Mouse (Mus musculus) lung, adult 18-20 months (tissue): ENCODE results near the gene Leng9.

Experiments used
- DNase-seq, 2 experiments: peaks; one replicate each; pipeline ENCODE4 v3.0.0; 2022; ENCODE audit warnings: mixed read lengths in 2 of 2

The Leng9 gene

GRCm38 (mm10) chr7:4122783-4123182, 27.4 kb downstream of the Leng9 start:
- no peak for DNase-seq

- DNase-seq, result no peak
Measured at GRCm38 (mm10) chr7:4122076-4122768, 28.0 kb downstream of the Leng9 start.

DNA sequence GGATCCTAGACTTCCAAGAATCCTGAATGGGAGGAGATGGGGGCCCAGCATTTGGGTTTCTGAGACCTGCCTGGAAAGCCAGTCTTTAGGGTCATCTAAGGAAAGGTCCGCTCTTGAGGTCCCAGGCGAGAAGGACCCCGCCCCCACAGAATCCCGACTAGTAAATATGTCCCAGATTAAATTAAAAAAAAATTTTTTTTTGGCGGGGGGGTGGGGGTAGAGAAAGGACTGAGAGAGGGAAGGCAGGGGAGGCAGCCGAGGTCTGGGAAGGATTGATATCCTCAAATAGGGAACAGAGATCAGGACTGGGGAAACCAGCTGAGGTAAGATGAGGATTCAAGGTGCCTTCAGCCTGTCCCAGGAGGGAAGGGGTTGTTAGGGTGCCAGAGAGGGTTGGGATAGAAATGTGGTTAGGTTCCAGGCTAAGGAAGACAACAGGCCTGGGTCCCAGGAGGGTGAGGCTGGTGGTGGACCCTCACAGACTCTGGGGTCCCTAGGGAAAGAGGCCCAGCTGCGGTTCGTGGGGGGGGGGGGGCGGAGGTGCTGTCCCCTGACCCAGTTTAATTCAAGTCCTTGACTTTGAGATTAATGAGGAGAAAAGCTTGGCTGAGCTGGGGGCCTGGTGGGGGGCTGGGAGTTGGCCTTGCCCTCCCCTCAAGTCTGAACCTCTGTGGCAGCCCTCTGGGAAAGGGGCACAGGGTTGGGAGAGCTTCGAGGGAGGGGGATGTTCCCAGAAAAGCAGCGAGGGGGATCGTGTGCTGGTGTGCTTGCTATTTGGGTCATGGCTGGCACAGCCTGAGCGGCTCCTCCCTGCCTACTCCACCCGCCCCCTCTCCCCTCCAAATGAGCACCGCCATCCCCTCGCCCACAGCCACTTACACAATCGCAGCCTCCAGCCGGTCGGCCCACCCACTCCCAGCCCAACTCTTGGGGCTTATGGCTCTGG, 29.9 kb downstream of the Leng9 start:
- no peak for DNase-seq

GRCm38 (mm10) chr7:4119344-4119902, 30.8 kb downstream of the Leng9 start, which contains the start of gene Ttyh1:
Gene Ttyh1, plus strand, starts transcription at chr7:4119408.
- no peak for DNase-seq

- DNase-seq, result no peak
Measured at GRCm38 (mm10) chr7:4117050-4117814, 32.9 kb downstream of the Leng9 start.

DNA sequence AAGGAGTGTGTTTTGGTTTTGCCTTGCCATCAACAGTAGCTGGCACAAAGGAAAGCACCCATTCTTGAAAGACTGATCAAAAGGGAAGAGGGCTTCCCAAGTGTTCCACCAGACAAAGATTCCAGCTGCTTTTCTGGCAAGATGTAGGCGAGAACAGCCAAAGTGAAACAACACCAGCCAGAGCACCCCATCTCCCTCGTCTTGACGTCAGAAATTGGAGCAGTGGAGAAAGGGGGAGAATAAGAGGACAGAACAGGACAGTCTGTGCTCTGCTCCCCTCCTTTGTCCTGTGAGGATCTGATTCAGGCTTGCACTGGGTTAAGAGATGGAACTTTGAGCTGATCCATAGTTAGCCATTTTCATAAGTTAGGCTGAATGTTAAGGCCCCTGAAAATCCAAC, 38.4 kb downstream of the Leng9 start:
- DNase-seq, result no peak

- peak in 1 of 2 experiments; percentile 37 for DNase-seq
Measured at GRCm38 (mm10) chr7:4103411-4103810, 46.8 kb downstream of the Leng9 start.

- no peak for DNase-seq
Measured at GRCm38 (mm10) chr7:4101144-4101543, 49.0 kb downstream of the Leng9 start.

DNA sequence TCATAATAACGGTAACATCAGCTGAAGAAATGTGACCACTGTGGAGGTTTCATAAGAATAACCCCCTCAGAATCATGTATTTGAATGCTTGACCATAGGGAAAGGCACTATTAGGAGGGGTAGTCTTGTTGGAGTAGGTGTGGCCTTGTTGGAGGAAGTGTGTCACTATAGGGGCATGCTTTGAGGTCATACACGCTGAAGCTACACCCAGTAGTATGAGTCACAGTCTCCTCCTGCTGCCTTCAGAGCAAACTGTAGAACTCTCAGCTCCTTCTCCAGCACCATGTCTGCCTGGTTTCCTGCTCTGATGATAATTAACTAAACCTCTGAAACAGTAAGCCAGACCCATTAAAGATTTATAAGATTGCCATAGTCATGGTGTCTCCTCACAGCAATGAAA, 51.3 kb downstream of the Leng9 start:
- DNase-seq, result no peak

GRCm38 (mm10) chr7:4098301-4098700, 51.9 kb downstream of the Leng9 start:
- no peak for DNase-seq
